Mouse (Mus musculus): ENCODE measurements around the gene Fosl1. TPM values are rescaled to one million over a fixed set of nuclear protein-coding genes. Genes with fewer than 3 reads are reported as not detected.

The Fosl1 gene
- polyA plus RNA-seq, 1 experiment from 2014 or later, result 0.59 TPM

DNA sequence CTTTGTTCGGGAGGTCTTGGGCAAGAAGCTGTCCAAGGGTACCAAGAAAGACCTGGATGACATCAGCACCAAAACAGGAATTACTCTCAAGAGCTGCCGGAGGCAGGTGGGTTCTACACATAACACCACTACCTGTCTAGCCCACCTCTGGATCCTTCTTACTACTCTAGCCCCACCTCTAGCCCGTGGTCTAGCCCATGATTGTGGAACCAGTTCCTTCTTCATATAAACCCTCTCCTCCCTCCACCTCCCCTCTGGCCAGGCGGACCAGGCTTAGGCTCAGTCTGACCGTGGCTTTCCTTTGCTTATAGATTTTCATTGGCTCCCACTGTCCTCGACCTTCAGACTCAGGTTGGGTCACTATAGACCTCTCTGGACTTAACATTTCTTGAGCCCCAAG lies 14.1 kb downstream of the Fosl1 start:
- no peak for ATAC-seq (ENCODE audit: low read depth)
- WGBS, result 87% methylated on average over 6 of the region's 6 CpGs
- Histone ChIP-seq H3K4me1 (replicated peaks) (peaks cover 49% of the 10 kb centered on the region), H3K27me3 (peaks cover 13% of the 10 kb centered on the region; the same call in 1 of the 2 replicates), H3K27ac (replicated peaks) (no peak overlapping the region), H3K36me3 (peaks cover 36% of the 10 kb centered on the region), H3K9ac (peak overlapping the region; percentile 78), H3K4me2 (peak overlapping the region; percentile 99), H3K4me3 (peak overlapping the region; percentile 80), H3K9me3 (no peaks in the 10 kb centered on the region)

- H3K27me3 ChIP-seq, result peaks cover 13% of the 10 kb centered on the region; the same call in 1 of the 2 replicates
- H3K36me3 ChIP-seq, result peaks cover 54% of the 10 kb centered on the region
- H3K27ac ChIP-seq (replicated peaks), result no peak overlapping the region
- H3K9ac ChIP-seq, result no peak overlapping the region
- H3K4me3 ChIP-seq, result no peak overlapping the region
- no peaks in the 10 kb centered on the region for H3K9me3 ChIP-seq
- WGBS, result 91% methylated on average over 9 of the region's 9 CpGs
- peaks cover 39% of the 10 kb centered on the region for H3K4me1 ChIP-seq (replicated peaks)
- no peak for ATAC-seq (ENCODE audit: low read depth)
- no peak overlapping the region for H3K4me2 ChIP-seq
These were observed 15.9 kb downstream of the Fosl1 start for GRCm38 (mm10) chr19:5463212-5463611.

DNA sequence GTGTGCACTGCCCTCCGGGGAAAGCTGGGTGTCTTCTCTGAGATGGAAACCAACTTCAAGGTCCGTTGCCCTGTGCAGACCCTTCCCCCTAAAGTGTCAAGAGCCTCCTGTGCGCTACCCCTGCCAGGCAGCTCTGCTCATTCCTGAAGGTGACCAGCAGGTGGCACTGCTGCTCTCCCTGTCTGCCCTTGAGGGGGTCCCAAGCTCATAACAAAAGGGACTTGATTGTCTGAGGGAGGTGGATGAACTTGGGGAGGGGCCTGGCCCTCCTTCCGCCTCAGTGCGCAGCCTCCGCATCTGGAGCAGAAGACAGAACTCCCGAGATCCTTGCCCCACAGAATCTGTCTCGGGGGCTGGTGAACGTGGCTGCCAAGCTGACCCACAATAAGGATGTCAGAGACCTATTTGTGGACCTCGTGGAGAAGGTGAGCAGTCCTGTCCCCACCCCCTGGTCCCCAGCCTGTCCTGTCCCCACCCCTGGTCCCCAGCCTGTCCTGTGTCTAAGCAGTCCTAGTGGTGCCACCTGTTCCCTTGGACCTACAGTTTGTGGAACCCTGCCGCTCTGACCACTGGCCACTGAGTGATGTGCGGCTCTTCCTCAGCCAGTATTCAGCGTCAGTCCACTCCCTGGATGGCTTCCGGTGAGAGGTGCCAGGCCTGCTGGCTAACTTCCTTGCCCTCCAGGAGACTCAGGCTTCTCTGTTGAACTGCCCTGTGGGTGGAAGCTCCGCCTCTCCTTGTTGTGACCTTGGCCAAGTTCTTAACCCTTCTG lies 16.6 kb downstream of the Fosl1 start:
- peak overlapping the region; percentile 74 for H3K27ac ChIP-seq (replicated peaks)
- H3K36me3 ChIP-seq, result peaks cover 54% of the 10 kb centered on the region
- ATAC-seq (ENCODE audit: low read depth), result peak; percentile 62
- 45% methylated on average over 15 of the region's 15 CpGs for WGBS
- H3K4me2 ChIP-seq, result peak overlapping the region; percentile 61
- H3K9me3 ChIP-seq, result no peaks in the 10 kb centered on the region
- peaks cover 6% of the 10 kb centered on the region; the same call in 1 of the 2 replicates for H3K27me3 ChIP-seq
- H3K9ac ChIP-seq, result peak overlapping the region; percentile 68
- peak overlapping the region; percentile 36 for H3K4me3 ChIP-seq
- peaks cover 36% of the 10 kb centered on the region for H3K4me1 ChIP-seq (replicated peaks)

- 96% methylated on average over 8 of the region's 8 CpGs for WGBS
- Histone ChIP-seq H3K36me3 (peaks cover 54% of the 10 kb centered on the region), H3K4me2 (no peak overlapping the region), H3K27me3 (no peaks in the 10 kb centered on the region), H3K4me1 (replicated peaks) (peaks cover 32% of the 10 kb centered on the region), H3K27ac (replicated peaks) (no peak overlapping the region), H3K4me3 (no peak overlapping the region), H3K9me3 (no peaks in the 10 kb centered on the region), H3K9ac (no peak overlapping the region)
- no peak for ATAC-seq (ENCODE audit: low read depth)
These were observed 17.7 kb downstream of the Fosl1 start for GRCm38 (mm10) chr19:5465037-5465436.

DNA sequence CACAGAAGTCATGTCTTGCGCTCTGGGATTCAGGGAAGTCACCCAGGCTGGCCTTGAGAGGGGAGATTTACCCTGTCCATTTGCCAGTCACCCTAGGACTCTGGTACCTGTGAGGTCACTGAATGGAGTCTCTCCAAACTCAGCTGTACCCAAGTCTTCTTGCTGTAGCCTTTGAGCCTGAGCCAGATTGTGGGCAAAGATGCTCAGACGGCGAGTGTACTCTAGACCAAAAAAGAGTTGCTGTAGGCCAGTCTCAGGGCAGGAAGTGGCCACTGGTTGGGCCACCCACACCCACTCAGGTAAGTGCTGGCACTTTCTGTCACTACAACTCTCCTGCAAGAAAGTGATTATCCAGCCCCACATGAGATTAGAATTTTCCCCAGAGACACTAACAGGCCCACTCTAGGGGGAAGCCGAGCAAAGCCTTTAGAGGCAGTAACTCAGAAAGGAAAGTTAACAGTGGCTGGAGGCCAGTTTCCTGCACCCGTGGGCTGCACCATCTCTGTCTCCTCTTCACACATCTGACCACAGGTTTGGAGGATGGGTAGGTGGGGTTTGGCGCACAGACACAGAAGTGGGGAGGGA lies 19.7 kb downstream of the Fosl1 start:
- Histone ChIP-seq H3K9ac (no peak overlapping the region), H3K36me3 (peaks cover 54% of the 10 kb centered on the region), H3K4me1 (replicated peaks) (peaks cover 18% of the 10 kb centered on the region), H3K9me3 (no peaks in the 10 kb centered on the region), H3K4me3 (no peak overlapping the region), H3K4me2 (no peak overlapping the region), H3K27ac (replicated peaks) (no peak overlapping the region), H3K27me3 (no peaks in the 10 kb centered on the region)
- WGBS, result 95% methylated on average over 6 of the region's 6 CpGs
- no peak for ATAC-seq (ENCODE audit: low read depth)

DNA sequence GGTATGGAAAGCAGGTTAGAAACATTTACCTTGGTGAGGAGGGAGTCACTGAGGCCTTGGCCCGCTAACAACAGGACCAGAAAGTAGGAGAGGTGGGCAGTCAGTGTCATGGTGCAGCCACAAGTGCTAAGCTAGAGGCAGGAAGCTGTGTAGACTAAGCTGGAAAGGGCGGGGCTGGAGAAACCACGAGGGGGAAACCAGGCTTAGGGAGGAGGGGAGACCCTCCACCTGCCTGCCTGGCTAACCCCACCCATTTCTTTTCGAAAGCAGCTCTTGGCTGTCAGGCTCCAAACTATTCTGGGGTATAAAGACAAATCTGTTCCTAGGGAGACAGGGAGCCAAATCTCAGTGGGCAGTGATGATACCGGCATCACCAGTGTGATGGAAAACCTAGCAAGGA lies 21.0 kb downstream of the Fosl1 start, which contains the start of gene Ctsw:
TSS of gene Ctsw (minus strand) at position 134 of the 400 bp plus-strand sequence.
- no peak within 1 kb of the TSS for H3K27ac ChIP-seq (replicated peaks)
- WGBS, result 63% methylated on average over 5 of the region's 5 CpGs
- H3K36me3 ChIP-seq, result peaks cover 42% of the 10 kb centered on the region
- H3K27me3 ChIP-seq, result no peaks in the 10 kb centered on the region
- no peak for ATAC-seq (ENCODE audit: low read depth)
- no peak within 1 kb of the TSS for H3K9ac ChIP-seq
- H3K4me1 ChIP-seq (replicated peaks), result peaks cover 18% of the 10 kb centered on the region
- no peaks in the 10 kb centered on the region for H3K9me3 ChIP-seq
- no peak within 1 kb of the TSS for H3K4me3 ChIP-seq
- H3K4me2 ChIP-seq, result no peak within 1 kb of the TSS

GRCm38 (mm10) chr19:5471846-5472245 lies 24.5 kb downstream of the Fosl1 start:
- H3K27me3 ChIP-seq, result no peaks in the 10 kb centered on the region
- H3K4me3 ChIP-seq, result no peak overlapping the region
- WGBS, result 44% methylated on average over 5 of the region's 5 CpGs
- H3K27ac ChIP-seq (replicated peaks), result peak overlapping the region; percentile 30; the same call in 1 of the 2 replicates
- H3K4me2 ChIP-seq, result no peak overlapping the region
- no peaks in the 10 kb centered on the region for H3K9me3 ChIP-seq
- H3K36me3 ChIP-seq, result peaks cover 14% of the 10 kb centered on the region
- no peak overlapping the region for H3K9ac ChIP-seq
- H3K4me1 ChIP-seq (replicated peaks), result peaks cover 29% of the 10 kb centered on the region
- no peak for ATAC-seq (ENCODE audit: low read depth)

DNA sequence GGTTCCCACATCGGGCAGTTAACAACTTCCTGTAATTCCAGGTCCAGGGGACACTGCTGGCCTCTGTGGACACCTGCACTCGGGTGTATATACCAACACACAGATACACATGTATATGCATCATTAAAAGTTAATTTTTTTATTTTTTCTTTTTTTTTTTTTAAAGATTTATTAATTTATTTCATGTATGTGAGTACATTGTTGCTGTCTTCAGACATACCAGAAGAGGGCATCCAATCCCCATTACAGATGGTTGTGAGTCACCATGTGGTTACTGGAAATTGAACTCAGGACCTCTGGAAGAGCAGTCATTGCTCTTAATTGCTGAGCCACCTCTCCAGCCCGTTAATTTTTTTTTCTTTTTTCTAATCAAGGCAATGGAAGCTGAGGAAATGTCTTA lies 25.5 kb downstream of the Fosl1 start:
- Histone ChIP-seq H3K4me1 (replicated peaks) (peaks cover 38% of the 10 kb centered on the region), H3K27me3 (no peaks in the 10 kb centered on the region), H3K4me2 (no peak overlapping the region), H3K27ac (replicated peaks) (no peak overlapping the region), H3K4me3 (no peak overlapping the region), H3K9ac (no peak overlapping the region), H3K36me3 (peaks cover 4% of the 10 kb centered on the region), H3K9me3 (no peaks in the 10 kb centered on the region)
- ATAC-seq (ENCODE audit: low read depth), result no peak
- 82% methylated on average over 3 of the region's 3 CpGs for WGBS

DNA sequence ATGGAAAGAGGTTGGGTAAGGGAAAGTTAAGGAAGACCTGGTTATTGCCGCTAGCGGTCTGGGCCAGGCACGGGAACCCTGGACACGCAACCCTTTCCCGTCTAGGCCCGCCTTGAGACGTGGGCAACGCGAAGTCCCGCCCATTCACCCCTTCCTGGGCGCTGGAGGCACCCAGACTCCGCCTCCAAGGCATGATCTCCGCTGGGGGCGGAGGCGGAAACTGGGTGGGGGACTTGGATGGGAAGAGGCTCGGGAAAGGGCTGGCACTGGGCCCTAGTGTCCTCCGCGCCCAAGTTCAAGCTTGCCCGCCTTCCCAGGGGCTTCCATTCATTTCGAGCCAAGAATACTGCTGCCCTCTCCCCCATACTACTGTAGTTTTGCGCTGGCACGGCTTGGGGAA lies 26.4 kb downstream of the Fosl1 start, which contains the start of gene Efemp2:
TSS of gene Efemp2 (plus strand) at position 235 of the 400 bp plus-strand sequence.
- no peaks in the 10 kb centered on the region for H3K27me3 ChIP-seq
- peak within 1 kb of the TSS; percentile 74 for H3K27ac ChIP-seq (replicated peaks)
- no peaks in the 10 kb centered on the region for H3K9me3 ChIP-seq
- peak; percentile 48 for ATAC-seq (ENCODE audit: low read depth)
- 2% methylated on average over 22 of the region's 22 CpGs for WGBS
- peak within 1 kb of the TSS; percentile 52 for H3K4me3 ChIP-seq
- H3K9ac ChIP-seq, result peak within 1 kb of the TSS; percentile 72
- peaks cover 40% of the 10 kb centered on the region for H3K4me1 ChIP-seq (replicated peaks)
- H3K4me2 ChIP-seq, result peak within 1 kb of the TSS; percentile 83
- H3K36me3 ChIP-seq, result 0 out of 2 replicates have a peak, but pooled peaks cover 5% of the 10 kb centered on the region

DNA sequence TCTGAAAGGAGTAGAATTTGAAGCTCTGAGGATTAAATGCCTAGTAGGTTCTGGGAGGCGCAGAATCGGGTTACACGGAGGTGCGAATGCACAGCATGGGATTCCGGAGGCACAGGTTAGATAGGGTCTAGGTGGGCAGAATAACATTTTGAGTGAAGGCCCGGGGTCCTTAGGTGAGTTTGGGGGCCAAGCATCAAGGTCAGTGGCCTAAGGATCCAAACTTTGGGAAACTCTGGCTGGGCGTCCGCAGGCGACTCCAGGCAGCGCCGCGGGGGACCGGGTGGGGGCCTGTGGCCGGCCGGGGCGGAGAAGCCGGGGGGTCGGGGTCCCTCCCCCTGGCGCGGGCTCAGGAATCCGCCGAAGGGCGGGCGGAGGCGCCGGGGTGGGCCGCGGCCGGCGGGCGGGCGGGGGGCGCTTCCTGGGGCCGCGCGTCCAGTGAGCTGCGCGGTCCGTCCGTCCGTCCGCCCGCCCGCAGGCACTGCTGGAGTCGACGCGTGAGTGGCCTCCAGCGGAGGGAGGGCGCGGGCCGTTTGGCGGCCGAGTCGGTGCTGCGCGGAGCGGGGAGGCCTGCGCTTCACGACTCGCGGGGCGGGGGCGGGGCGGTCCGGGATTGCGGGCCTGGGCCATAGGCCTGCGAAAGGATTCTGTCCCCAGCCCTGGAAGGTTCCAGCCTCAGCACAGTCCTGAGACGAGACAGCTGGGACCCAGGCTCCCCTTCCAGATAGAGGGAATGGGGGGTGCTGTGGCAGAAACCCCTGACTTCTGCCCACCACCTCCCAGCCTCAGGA lies 27.1 kb downstream of the Fosl1 start:
- Histone ChIP-seq H3K27ac (replicated peaks) (peak overlapping the region; percentile 74), H3K36me3 (0 out of 2 replicates have a peak, but pooled peaks cover 13% of the 10 kb centered on the region), H3K9me3 (no peaks in the 10 kb centered on the region), H3K4me3 (peak overlapping the region; percentile 52), H3K27me3 (no peaks in the 10 kb centered on the region), H3K9ac (peak overlapping the region; percentile 72), H3K4me2 (peak overlapping the region; percentile 83), H3K4me1 (replicated peaks) (peaks cover 40% of the 10 kb centered on the region)
- WGBS, result 1% methylated on average over 48 of the region's 68 CpGs
- ATAC-seq (ENCODE audit: low read depth), result peak; percentile 46

GRCm38 (mm10) chr19:5475069-5475714 lies 27.8 kb downstream of the Fosl1 start:
- peak overlapping the region; percentile 52 for H3K4me3 ChIP-seq
- H3K9ac ChIP-seq, result peak overlapping the region; percentile 72
- 21% methylated on average over 13 of the region's 13 CpGs for WGBS
- H3K4me2 ChIP-seq, result peak overlapping the region; percentile 83
- peak; percentile 28; the same call in 1 of the 2 replicates for ATAC-seq (ENCODE audit: low read depth)
- peak overlapping the region; percentile 74 for H3K27ac ChIP-seq (replicated peaks)
- H3K4me1 ChIP-seq (replicated peaks), result peaks cover 40% of the 10 kb centered on the region
- no peaks in the 10 kb centered on the region for H3K9me3 ChIP-seq
- H3K27me3 ChIP-seq, result no peaks in the 10 kb centered on the region
- H3K36me3 ChIP-seq, result peaks cover 18% of the 10 kb centered on the region; the same call in 1 of the 2 replicates

Data from neural tube, embryonic 13.5 days (tissue).